Mouse (Mus musculus): ENCODE results near the gene Mrfap1. TPM values are rescaled to one million over a fixed set of nuclear protein-coding genes. Genes with fewer than 3 reads are reported as not detected.
"Not testable (repeated sequence)": the region's sequence is repeated elsewhere in the genome, so short reads cannot be mapped to it uniquely, and the experiment has no call there.

Mrfap1 gene
- polyA plus RNA-seq (2014; fragmentation: Nextera tagmentation; extraction: Ambion mirVana), result 394 and 418 TPM in 2 replicates

GRCm38 (mm10) chr5:36796296-36797014 is at the start of gene Mrfap1:
Gene Mrfap1, minus strand, starts transcription at chr5:36796772.
- 0% methylated on average over 84 of the region's 90 CpGs for WGBS
- H3K27ac ChIP-seq (ENCODE audit: low read depth, low read length), result peak within 1 kb of the TSS; percentile 92
- peak within 1 kb of the TSS; percentile 89 for H3K9ac ChIP-seq (ENCODE audit: low read length)
- peaks cover 12% of the 10 kb centered on the region for H3K36me3 ChIP-seq (ENCODE audit: control insufficient read depth, insufficient read depth, low read length)
- peak within 1 kb of the TSS; percentile 68 for H3K4me3 ChIP-seq (ENCODE audit: low read depth, low read length)
- not testable (repeated sequence) for H3K4me1 ChIP-seq (ENCODE audit: control insufficient read depth, insufficient read depth, low read length); H3K9me3 ChIP-seq (replicated peaks; ENCODE audit: control insufficient read depth, low read length); H3K27me3 ChIP-seq (replicated peaks; ENCODE audit: control insufficient read depth, insufficient read depth, low read length)
- ATAC-seq (peak; percentile 80), DNase-seq (ENCODE audit: low spot score) (peak; percentile 97)
- peak within 1 kb of the TSS; percentile 68 for H3K4me2 ChIP-seq (ENCODE audit: low read length)

- WGBS, result 81% methylated on average over 10 of the region's 10 CpGs
- DNase-seq (ENCODE audit: low spot score) (no peak), ATAC-seq (no peak)
- no peaks in the 10 kb centered on the region for H3K4me1 ChIP-seq (ENCODE audit: control insufficient read depth, insufficient read depth, low read length)
- H3K9ac ChIP-seq (ENCODE audit: low read length), result no peak overlapping the region
- H3K9me3 ChIP-seq (replicated peaks; ENCODE audit: control insufficient read depth, low read length), result no peaks in the 10 kb centered on the region
- no peaks in the 10 kb centered on the region for H3K36me3 ChIP-seq (ENCODE audit: control insufficient read depth, insufficient read depth, low read length)
- H3K4me2 ChIP-seq (ENCODE audit: low read length), result no peak overlapping the region
- no peak overlapping the region for H3K27ac ChIP-seq (ENCODE audit: low read depth, low read length)
- H3K4me3 ChIP-seq (ENCODE audit: low read depth, low read length), result no peak overlapping the region
- H3K27me3 ChIP-seq (replicated peaks; ENCODE audit: control insufficient read depth, insufficient read depth, low read length), result no peaks in the 10 kb centered on the region
Observed at GRCm38 (mm10) chr5:36844490-36844889, 47.9 kb upstream of the Mrfap1 start.

DNA sequence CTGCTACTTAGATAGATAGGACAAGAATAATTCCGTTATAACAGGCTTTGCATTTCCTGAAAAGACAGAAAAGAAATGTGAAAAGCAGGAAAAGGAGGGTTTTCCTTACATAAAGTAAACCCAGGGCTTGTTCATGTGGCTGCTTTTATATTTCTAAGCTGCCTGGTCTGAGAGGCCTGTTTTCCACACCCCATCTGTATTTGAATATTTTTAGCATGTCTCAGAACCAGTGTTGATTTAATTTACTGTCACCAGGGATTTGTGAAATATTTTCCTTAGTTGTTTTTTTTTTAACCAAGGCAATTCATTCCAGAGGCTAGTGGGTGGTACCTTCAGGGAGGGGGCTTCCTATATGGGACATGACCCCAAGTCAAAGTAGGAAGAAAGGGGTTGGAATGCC is 45.1 kb upstream of the Mrfap1 start:
- H3K27me3 ChIP-seq (replicated peaks; ENCODE audit: control insufficient read depth, insufficient read depth, low read length), result no peaks in the 10 kb centered on the region
- H3K36me3 ChIP-seq (ENCODE audit: control insufficient read depth, insufficient read depth, low read length), result no peaks in the 10 kb centered on the region
- H3K27ac ChIP-seq (ENCODE audit: low read depth, low read length), result no peak overlapping the region
- DNase-seq (ENCODE audit: low spot score) (no peak), ATAC-seq (no peak)
- H3K9ac ChIP-seq (ENCODE audit: low read length), result no peak overlapping the region
- no peak overlapping the region for H3K4me2 ChIP-seq (ENCODE audit: low read length)
- no peak overlapping the region for H3K4me3 ChIP-seq (ENCODE audit: low read depth, low read length)
- no peaks in the 10 kb centered on the region for H3K4me1 ChIP-seq (ENCODE audit: control insufficient read depth, insufficient read depth, low read length)
- no peaks in the 10 kb centered on the region for H3K9me3 ChIP-seq (replicated peaks; ENCODE audit: control insufficient read depth, low read length)
- 67% methylated on average over 1 of the region's 1 CpGs for WGBS

DNA sequence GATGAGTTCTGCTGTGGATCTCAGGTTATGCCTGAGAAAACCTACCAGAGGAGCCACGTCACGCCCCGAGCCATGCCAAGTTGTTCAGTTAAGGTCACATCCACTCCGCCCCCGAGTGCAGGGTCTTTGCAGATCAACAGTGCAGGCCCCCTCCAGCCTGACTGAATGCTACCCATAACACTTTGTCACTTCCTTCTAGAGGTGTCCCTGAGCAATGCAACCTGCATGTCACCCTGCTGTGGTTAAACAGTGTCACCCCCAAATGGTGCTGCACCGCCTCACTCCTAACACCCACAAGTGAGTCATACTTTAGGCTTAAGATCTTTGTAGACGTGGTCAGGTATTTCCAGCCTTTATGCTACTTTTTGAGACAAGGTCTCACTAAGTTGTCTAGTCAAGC is 43.5 kb upstream of the Mrfap1 start:
- Histone ChIP-seq H3K27me3 (replicated peaks; ENCODE audit: control insufficient read depth, insufficient read depth, low read length) (no peaks in the 10 kb centered on the region), H3K4me3 (ENCODE audit: low read depth, low read length) (no peak overlapping the region), H3K27ac (ENCODE audit: low read depth, low read length) (no peak overlapping the region), H3K9ac (ENCODE audit: low read length) (no peak overlapping the region), H3K36me3 (ENCODE audit: control insufficient read depth, insufficient read depth, low read length) (no peaks in the 10 kb centered on the region), H3K9me3 (replicated peaks; ENCODE audit: control insufficient read depth, low read length) (no peaks in the 10 kb centered on the region), H3K4me1 (ENCODE audit: control insufficient read depth, insufficient read depth, low read length) (no peaks in the 10 kb centered on the region), H3K4me2 (ENCODE audit: low read length) (no peak overlapping the region)
- WGBS, result 88% methylated on average over 7 of the region's 7 CpGs
- no peak for DNase-seq (ENCODE audit: low spot score)
- no peak for ATAC-seq

DNA sequence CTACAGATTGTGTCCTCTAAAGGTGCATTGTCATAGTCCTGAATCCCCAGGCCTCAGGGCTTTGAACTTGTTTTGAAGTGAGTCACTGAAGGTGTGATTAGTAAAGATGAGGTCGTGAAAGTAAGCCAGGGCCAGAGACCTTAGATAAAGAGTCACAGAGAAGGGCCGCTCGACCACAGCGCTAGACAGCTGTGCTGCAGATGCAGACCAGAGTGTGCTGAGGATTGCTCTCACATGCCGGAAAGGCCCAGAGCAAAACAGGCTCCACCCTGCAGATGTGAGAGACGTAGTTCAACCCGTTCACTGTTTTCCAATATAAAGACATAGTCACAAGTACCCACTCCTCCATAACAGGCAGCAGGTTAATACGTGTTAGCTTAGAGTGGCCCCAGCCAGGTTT is 43.0 kb upstream of the Mrfap1 start:
- Histone ChIP-seq H3K4me3 (ENCODE audit: low read depth, low read length) (no peak overlapping the region), H3K9ac (ENCODE audit: low read length) (no peak overlapping the region), H3K4me1 (ENCODE audit: control insufficient read depth, insufficient read depth, low read length) (no peaks in the 10 kb centered on the region), H3K4me2 (ENCODE audit: low read length) (no peak overlapping the region), H3K9me3 (replicated peaks; ENCODE audit: control insufficient read depth, low read length) (no peaks in the 10 kb centered on the region), H3K36me3 (ENCODE audit: control insufficient read depth, insufficient read depth, low read length) (no peaks in the 10 kb centered on the region), H3K27ac (ENCODE audit: low read depth, low read length) (no peak overlapping the region), H3K27me3 (replicated peaks; ENCODE audit: control insufficient read depth, insufficient read depth, low read length) (no peaks in the 10 kb centered on the region)
- ATAC-seq (no peak), DNase-seq (ENCODE audit: low spot score) (no peak)
- WGBS, result 77% methylated on average over 8 of the region's 8 CpGs

GRCm38 (mm10) chr5:36839032-36839431 is 42.5 kb upstream of the Mrfap1 start:
- no peak overlapping the region for H3K27ac ChIP-seq (ENCODE audit: low read depth, low read length)
- no peaks in the 10 kb centered on the region for H3K27me3 ChIP-seq (replicated peaks; ENCODE audit: control insufficient read depth, insufficient read depth, low read length)
- no peaks in the 10 kb centered on the region for H3K4me1 ChIP-seq (ENCODE audit: control insufficient read depth, insufficient read depth, low read length)
- DNase-seq (ENCODE audit: low spot score) (peak; percentile 44), ATAC-seq (peak; percentile 48; the same call in 1 of the 2 replicates)
- no peak overlapping the region for H3K9ac ChIP-seq (ENCODE audit: low read length)
- H3K9me3 ChIP-seq (replicated peaks; ENCODE audit: control insufficient read depth, low read length), result no peaks in the 10 kb centered on the region
- H3K4me3 ChIP-seq (ENCODE audit: low read depth, low read length), result no peak overlapping the region
- H3K4me2 ChIP-seq (ENCODE audit: low read length), result no peak overlapping the region
- H3K36me3 ChIP-seq (ENCODE audit: control insufficient read depth, insufficient read depth, low read length), result no peaks in the 10 kb centered on the region
- WGBS, result 84% methylated on average over 2 of the region's 2 CpGs

DNA sequence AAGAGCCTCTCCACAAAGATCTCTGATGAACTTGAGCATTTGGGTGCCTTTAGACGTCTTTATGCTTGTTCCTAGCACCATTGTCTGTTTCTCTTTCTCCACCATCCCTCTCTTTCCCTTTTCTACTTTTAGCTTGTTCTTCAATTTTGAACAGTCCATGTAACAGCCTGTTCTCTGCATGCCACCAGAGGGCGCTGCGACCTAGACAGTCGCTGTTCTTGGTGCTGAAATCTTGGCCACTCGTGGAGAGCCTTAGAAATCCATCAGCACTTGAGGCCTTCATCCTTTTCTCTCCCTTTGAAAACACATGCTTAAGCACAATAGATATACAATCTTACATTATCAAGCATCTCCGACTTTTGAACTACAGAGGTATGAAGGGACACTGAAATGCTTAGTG is 39.4 kb upstream of the Mrfap1 start:
- no peak overlapping the region for H3K9ac ChIP-seq (ENCODE audit: low read length)
- H3K36me3 ChIP-seq (ENCODE audit: control insufficient read depth, insufficient read depth, low read length), result no peaks in the 10 kb centered on the region
- DNase-seq (ENCODE audit: low spot score) (peak; percentile 84), ATAC-seq (peak; percentile 62; the same call in 1 of the 2 replicates)
- no peaks in the 10 kb centered on the region for H3K9me3 ChIP-seq (replicated peaks; ENCODE audit: control insufficient read depth, low read length)
- no peak overlapping the region for H3K4me2 ChIP-seq (ENCODE audit: low read length)
- no peaks in the 10 kb centered on the region for H3K27me3 ChIP-seq (replicated peaks; ENCODE audit: control insufficient read depth, insufficient read depth, low read length)
- no peak overlapping the region for H3K4me3 ChIP-seq (ENCODE audit: low read depth, low read length)
- peaks cover 1% of the 10 kb centered on the region for H3K4me1 ChIP-seq (ENCODE audit: control insufficient read depth, insufficient read depth, low read length)
- no peak overlapping the region for H3K27ac ChIP-seq (ENCODE audit: low read depth, low read length)
- 3% methylated on average over 6 of the region's 6 CpGs for WGBS

- Histone ChIP-seq H3K27me3 (replicated peaks; ENCODE audit: control insufficient read depth, insufficient read depth, low read length) (no peaks in the 10 kb centered on the region), H3K4me3 (ENCODE audit: low read depth, low read length) (no peak overlapping the region), H3K9me3 (replicated peaks; ENCODE audit: control insufficient read depth, low read length) (no peaks in the 10 kb centered on the region), H3K27ac (ENCODE audit: low read depth, low read length) (no peak overlapping the region), H3K36me3 (ENCODE audit: control insufficient read depth, insufficient read depth, low read length) (no peaks in the 10 kb centered on the region), H3K4me2 (ENCODE audit: low read length) (no peak overlapping the region), H3K4me1 (ENCODE audit: control insufficient read depth, insufficient read depth, low read length) (peaks cover 4% of the 10 kb centered on the region), H3K9ac (ENCODE audit: low read length) (no peak overlapping the region)
- peak; percentile 22 for DNase-seq (ENCODE audit: low spot score)
- ATAC-seq, result no peak
- WGBS, result 64% methylated on average over 7 of the region's 7 CpGs
Observed at GRCm38 (mm10) chr5:36831272-36831671, 34.7 kb upstream of the Mrfap1 start.
